Mouse (Mus musculus) mature B cell (primary cell): ENCODE results near the gene Polr3e.

Experiments
- in situ Hi-C: fragments of 300-500 bp; cut with MboI; formaldehyde crosslinking; loops from 2 replicates; pipeline ENCODE4 v1.14.3; 2019

Polr3e gene

DNA sequence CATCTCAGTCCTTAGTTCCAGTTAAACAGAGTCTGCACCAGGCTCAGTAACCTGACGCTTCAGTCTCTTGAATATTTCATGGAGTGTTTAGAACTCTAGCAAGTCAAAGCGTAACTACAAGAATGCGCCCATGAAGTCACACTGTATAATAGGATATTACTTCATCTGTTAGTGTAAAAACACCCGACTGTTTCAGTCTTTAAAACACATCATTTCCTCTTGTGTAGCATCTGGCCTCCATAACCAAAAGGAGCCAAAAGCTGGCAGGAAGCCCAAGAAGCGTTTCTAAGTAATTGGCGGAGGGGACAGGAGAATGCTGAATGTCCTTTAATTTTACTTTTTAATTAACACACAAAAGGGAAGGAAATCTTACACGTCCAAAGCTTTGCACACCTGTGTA lies 59.5 kb downstream of the Polr3e start:
- in situ Hi-C loops = no loop called here

DNA sequence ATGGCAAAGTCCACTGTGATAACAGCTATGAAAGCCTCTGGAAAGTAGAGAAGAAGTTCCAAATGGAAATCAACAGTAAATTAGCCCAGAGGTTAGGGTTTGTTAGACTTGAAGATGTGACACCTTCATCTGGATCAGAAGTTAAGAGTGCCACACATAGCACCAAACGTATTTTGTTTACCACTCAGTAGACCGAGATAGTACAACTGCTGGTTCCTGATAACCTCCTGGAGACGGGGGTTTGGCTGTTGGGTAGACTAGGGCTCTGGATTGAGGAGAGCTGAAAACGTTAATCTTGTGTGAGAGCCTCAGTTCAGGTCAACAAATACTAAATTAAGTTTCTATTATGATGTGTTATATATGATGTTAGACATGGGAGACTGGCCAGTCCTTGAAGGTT lies 62.5 kb downstream of the Polr3e start:
- in situ Hi-C loops = no loop called here

DNA sequence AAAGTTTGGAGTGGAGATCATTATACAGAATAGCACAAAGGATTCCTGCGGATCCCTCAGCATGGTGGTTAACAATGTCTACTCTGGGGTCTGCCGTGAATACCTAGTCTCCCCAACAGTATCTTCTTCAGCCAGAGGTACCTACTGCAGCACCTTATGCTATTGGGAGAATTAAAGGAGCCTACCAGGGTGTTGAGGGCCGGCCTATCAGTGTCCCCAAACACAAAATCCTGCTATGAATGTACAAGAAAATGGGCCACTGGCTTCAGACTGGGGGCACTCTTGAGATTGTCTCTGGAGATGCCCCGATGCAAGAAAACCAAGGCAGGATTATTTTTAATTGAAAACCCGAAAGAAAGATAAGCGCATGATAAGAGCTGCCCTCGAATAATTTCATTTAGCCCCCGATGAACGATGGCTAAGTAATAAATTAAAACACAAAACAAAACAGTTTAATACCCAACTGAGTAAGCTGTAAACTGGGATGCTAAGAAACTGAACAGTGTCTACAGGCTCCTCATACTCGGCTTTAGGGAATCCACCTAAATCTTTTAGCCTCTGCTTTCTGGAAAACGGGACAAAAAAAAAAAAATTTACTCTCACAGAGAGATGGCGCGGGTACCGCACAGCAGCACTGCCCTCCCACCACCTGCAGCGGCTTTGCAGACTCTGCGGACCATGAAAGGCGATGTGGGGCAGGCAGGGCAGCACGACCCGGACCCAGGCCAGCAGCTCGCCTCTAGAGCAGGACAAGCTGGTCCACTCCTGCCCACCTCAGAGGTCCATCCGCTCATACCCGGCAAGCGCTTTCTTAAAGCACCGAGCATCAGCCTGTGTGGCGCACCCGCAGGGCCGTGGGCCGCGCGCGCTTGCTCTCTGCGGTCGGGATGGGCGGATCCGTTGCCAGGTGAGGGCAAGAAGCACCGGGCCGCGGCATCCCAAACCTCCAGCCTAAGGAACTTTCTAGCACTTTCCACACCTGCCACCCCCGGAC lies 63.7 kb downstream of the Polr3e start:
- in situ Hi-C loops = no loop called here

DNA sequence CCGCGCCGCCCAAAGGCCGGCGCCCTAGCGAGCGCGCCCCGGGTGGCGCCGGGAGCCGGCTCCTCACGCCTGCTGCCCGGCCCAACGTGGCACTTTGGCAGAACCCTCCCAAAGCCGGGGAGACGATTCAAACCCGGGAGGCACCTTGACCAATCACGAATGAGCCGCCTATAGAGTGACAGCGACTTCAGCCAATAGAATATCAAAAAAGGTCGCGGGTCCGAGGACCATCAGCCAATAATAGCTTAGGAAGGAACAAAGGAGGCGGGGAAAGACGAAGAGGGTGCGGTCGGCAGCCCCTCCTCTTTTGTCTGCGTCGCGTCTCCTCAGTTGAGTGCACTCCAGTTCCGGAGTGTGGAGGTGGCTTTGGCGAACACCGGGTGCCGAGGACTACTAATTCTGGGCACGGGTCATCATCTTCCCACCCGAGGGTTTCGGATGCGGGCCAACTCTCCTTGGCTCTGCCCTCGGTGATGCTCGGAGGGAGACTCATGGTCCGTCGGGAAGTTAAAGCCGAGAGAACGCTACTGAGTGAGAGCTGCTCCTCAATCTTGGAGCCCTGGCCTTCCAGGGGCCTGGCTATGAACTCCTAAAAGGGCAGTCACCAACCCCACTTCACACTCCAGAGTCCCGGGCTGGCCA lies 64.8 kb downstream of the Polr3e start, which contains the start of the genes Cdr2 and Mfsd13b:
Gene Cdr2 (minus strand): TSS at position 113 of the 642 bp plus-strand sequence.
Gene Mfsd13b (plus strand): TSS at position 310 of the 642 bp plus-strand sequence.
- in situ Hi-C loops = no loop called here

DNA sequence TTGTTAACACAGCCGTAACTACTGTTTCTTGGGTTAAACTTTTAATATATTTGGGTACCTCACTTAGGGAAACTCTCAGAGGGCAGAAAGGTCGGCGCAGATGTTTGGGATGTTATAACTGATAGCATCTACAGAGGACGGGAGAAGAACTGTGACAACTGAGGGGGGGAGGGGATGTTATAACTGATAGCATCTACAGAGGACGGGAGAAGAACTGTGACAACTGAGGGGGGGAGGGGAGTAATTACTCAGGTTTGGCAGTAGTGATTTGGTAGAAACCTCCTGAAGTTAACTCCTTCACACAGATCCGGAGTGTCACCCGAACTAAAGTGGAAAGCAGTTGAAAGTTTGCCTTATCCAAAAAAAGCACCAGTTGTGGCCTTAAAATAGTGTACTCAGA lies 65.4 kb downstream of the Polr3e start:
- in situ Hi-C loops = no loop called here

DNA sequence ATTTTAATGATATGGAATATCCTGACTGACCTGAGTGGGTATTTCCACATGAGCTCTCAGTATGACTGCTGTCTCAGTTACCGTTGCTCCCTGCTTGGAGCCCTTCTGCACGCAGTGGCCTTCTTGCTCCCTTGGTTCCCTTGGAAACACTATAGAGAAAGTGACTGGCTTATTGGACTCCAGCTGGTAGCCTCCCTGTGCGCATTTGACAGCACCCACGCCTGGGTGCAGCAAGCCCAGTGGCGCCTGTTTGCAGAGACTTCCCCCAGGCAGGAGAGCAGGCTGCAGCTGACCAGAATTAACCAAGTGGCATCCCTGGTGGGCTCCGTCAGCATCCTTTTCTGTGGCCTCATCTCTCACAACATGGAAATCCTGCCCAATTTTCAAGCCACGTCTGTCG lies 73.6 kb downstream of the Polr3e start:
- in situ Hi-C loops = no loop called here
